Mouse (Mus musculus) heart, adult 18-20 months (tissue): ENCODE data around the gene Gpc5. TPM values are rescaled to one million over a fixed set of nuclear protein-coding genes. Genes with fewer than 3 reads are reported as not detected.

Source experiments
- DNase-seq, 2 experiments: peaks; one replicate each; pipeline ENCODE4 v3.0.0; 2021 to 2022; ENCODE audit warnings: mixed read lengths in 1 of 2
- total RNA-seq, 2 experiments: library from RNA; stranded (reverse); gene quantifications; 2 replicates each; pipeline ENCODE4 v1.2.3; 2021

Gene Gpc5
- total RNA-seq, 2 experiments from 2014 or later: not detected

DNA sequence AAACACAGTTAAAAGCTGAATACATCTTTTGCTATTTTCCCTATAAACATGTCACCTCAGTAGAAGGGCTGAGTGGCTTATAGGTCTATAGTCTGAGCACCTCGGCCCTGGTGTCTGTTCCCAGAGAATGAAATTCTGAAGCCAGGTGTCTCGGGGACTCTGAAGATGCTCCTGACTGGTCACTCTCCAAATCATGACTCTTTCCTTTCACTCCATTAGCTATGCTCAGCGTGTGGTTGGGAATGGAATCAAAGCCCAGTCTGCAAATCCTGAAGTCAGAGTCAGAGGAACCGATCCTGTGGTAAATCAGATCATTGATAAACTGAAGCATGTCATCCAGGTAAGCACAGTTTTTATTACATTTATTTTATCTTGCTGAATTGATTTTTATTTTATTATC lies 460.0 kb downstream of the Gpc5 start:
- DNase-seq: no peak

GRCm38 (mm10) chr14:115580466-115581255 lies 488.6 kb downstream of the Gpc5 start:
- no peak for DNase-seq

- DNase-seq: no peak
Observed at GRCm38 (mm10) chr14:115581256-115581633, 489.2 kb downstream of the Gpc5 start.

- no peak for DNase-seq
Observed at GRCm38 (mm10) chr14:115600259-115601029, 508.4 kb downstream of the Gpc5 start.

GRCm38 (mm10) chr14:115614154-115614553 lies 522.1 kb downstream of the Gpc5 start:
- DNase-seq: no peak

- no peak for DNase-seq
Observed at GRCm38 (mm10) chr14:115616305-115616704, 524.3 kb downstream of the Gpc5 start.

GRCm38 (mm10) chr14:115616846-115617245 lies 524.8 kb downstream of the Gpc5 start:
- no peak for DNase-seq

- DNase-seq: no peak
Observed at GRCm38 (mm10) chr14:115620473-115620872, 528.5 kb downstream of the Gpc5 start.

- DNase-seq: no peak
Observed at GRCm38 (mm10) chr14:115631160-115631898, 539.3 kb downstream of the Gpc5 start.

- DNase-seq: no peak
Observed at GRCm38 (mm10) chr14:115633311-115633710, 541.3 kb downstream of the Gpc5 start.

DNA sequence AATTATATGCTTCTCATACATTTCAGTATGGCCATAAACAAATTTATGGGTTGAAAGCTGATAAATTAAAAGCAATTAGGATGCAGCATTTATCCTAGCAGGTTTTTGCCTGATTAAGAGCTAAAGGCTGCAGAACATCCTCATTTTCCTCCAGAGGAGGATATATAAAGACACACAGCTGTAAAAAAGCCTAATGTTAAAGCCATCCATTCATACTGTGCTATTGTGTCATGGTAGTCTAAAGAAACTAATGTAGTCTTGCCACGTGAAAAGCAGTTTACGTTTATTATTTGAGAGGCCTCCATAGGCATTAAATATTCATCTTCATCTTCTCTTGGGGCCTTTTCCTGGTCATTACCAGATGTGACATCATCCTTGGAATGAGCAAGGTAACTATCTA lies 587.9 kb downstream of the Gpc5 start:
- no peak for DNase-seq

- no peak for DNase-seq
Observed at GRCm38 (mm10) chr14:115746013-115746412, 654.0 kb downstream of the Gpc5 start.

DNA sequence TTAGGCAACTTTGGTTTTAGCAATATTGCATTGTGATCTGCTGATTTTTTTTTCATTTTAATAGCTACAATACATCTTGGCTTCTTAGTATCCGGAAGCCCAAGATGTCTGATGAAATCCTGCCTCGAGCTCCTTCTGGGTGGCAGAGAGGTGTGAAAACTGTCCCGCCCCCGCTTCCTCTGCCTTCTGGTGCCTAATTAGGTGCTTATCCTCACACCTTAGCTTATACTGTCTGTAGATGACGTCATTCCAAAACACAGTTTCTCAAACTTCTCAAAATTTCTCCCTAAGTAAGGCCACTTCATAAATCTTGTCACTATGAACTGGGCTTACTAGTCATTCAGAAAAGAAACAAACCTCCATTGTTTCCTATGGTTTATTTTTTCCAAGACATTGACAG lies 668.2 kb downstream of the Gpc5 start:
- no peak for DNase-seq

- no peak for DNase-seq
Observed at GRCm38 (mm10) chr14:115779382-115780177, 687.6 kb downstream of the Gpc5 start.

- DNase-seq: no peak
Observed at GRCm38 (mm10) chr14:115804751-115805150, 712.7 kb downstream of the Gpc5 start.

DNA sequence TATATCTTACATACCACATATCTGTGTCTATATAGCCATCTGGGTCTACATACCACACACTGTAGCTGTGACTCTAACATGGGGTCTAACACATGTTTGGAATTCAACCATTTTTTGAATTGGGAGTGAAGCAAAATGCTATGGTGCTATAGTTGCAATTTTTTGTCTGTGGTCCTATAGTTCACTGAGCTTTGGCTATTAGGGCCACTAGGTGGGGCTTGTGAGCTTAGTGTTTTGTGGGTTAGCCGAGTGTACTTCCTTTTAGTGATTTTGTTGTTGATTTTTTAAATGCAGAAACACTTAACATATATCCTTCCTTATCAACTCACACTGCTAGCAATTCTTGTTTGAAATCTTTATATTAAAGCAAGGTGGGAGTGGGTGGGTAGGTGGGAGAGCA lies 727.0 kb downstream of the Gpc5 start:
- DNase-seq: no peak

GRCm38 (mm10) chr14:115821657-115822056 lies 729.6 kb downstream of the Gpc5 start:
- DNase-seq: no peak

DNA sequence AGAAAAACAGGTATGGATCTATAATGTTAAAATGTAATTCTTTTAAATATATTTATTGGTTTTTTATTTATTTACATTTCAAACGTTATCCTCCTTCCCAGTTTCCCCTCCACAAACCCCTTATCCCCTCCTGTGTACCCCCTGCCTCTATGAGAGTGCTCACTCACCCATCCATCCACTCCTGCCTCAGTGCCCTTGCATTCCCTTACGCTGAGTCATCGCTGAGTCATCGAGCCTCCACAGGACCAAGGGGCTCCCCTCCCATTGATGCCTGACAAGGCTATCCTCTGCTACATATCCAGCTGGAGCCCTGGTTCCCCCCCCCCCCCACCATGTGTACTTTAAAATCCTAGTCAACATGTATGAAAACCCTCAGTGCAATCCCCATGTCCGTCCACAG lies 738.5 kb downstream of the Gpc5 start:
- DNase-seq: no peak

DNA sequence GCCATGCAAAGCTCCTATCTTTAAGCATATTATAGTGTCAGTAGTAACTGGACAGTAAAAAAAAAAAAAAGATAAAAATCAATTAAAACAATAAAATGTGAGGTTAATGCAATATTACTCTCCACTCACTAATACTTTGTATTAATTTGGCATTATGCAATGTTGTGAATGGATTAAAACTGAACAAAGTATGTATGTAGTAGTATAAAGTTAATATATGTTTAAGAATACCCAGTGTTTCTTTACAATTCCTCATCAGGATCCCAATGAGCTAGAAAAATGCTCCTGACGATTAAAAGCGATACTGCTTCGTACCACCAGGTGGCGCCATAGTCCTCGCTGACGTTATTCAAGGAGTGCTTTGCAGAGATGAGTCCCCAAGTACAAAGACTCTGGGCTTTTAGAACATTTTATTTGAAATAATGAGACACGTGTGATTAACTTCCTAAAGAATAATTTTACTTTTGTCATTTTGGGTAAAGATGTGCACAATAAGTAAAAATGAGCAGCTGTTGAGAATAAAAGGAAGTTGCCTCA lies 739.3 kb downstream of the Gpc5 start:
- peak; percentile 4 to 62 for DNase-seq

- DNase-seq: no peak
Observed at GRCm38 (mm10) chr14:115831854-115832625, 740.0 kb downstream of the Gpc5 start.

DNA sequence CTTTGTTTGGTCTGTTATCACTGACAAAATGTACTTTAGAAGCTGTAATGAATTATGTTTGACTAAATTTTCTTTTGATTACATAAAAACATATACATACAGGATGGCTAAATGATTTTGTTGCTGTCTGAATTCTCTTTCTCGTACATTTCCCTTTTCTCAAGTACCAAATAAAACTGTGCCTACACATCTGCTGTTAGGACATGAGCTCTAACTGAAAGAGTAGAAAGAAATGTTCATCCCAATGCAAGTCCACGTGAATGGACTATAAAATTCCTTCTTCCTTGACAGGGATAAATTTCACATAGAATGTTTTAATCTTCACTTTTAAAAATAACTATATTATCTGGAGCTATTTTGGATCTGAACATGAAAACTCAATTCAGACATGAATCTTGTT lies 751.8 kb downstream of the Gpc5 start:
- no peak for DNase-seq
